Mouse (Mus musculus) gastrocnemius, adult 2 months (tissue): Measurements from ENCODE around the gene Slit1. TPM values are rescaled to one million over a fixed set of nuclear protein-coding genes. Genes with fewer than 3 reads are reported as not detected.

ENCODE experiments used
- DNase-seq: peaks from one replicate; pipeline ENCODE4 v3.0.0; 2022
- H3K27ac ChIP-seq: fragments of 200-600 bp; 2 replicates; pipeline ENCODE4 v1.8.1; 2022; ENCODE audit warnings: mild to moderate bottlenecking
- H3K4me3 ChIP-seq: fragments of 200-600 bp; 2 replicates; pipeline ENCODE4 v1.8.1; 2022; ENCODE audit warnings: mild to moderate bottlenecking, moderate library complexity
- CTCF ChIP-seq: fragments of 200-600 bp; IDR thresholded peaks from 2 replicates; pipeline ENCODE4 v1.8.1; 2022; ENCODE audit warnings: antibody characterized with exemption, mild to moderate bottlenecking, moderate library complexity
- intact Hi-C: fragments of 180-260 bp; cut with DNase I; formaldehyde crosslinking; loops from one replicate; pipeline ENCODE4 v1.15.1; 2025
- total RNA-seq, 2 experiments: library from RNA; stranded (reverse); gene quantifications; 2 replicates each; pipeline ENCODE4 v1.2.3; 2021

The Slit1 gene
- total RNA-seq, 2 experiments from 2014 or later: 0.28 to 0.81 TPM

GRCm38 (mm10) chr19:41617102-41617501 lies 126.4 kb downstream of the Slit1 start:
- no peak for TF ChIP-seq CTCF
- Histone ChIP-seq H3K27ac (peak overlapping the region; percentile 91), H3K4me3 (no peak overlapping the region)
- DNase-seq: no peak
- intact Hi-C loops: no loop called here

GRCm38 (mm10) chr19:41616274-41616673 lies 127.2 kb downstream of the Slit1 start:
- Histone ChIP-seq H3K4me3 (no peak overlapping the region), H3K27ac (peak overlapping the region; percentile 66)
- intact Hi-C loops: no loop called here
- DNase-seq: no peak
- no peak for TF ChIP-seq CTCF

GRCm38 (mm10) chr19:41615606-41616224 lies 127.8 kb downstream of the Slit1 start:
- Histone ChIP-seq H3K27ac (peak overlapping the region; percentile 66), H3K4me3 (no peak overlapping the region)
- no peak for DNase-seq
- intact Hi-C loops: no loop called here
- no peak for TF ChIP-seq CTCF

DNA sequence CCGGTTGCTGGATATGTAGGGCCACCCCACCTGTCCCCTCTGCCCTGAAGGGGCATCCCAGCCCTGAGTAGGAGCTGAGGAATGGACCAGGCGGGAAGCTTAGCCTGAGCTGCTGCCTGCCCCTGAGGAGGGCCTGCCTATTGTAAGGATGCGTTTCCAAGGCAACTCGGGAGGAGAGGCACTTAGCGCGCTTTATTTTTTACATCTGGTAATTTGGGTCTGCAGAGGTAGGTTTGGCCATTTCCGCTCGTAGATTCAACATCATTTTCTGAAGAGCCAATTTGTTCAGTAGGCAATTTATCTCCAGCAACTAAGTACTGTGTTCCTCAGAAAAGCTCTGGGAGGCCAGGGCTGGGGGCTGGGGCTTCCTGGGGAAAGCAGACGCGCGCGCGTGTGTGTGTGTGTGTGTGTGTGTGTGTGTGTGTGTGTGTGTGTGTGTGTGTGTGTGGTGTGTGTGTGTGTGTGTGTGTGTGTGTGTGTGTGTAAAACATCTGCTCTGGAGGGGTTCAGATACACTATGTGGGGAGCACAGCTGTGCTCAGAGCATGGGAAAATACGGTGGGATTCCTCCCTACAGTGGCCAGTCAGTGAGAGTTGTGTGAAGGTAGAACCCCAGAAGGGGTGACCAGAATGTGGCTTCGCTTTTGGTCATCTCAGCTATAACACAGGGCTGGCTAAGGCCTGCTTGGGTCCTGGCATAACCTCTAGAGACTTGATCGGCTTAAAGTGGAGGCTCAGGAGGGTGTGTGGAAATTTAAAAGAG lies 130.0 kb downstream of the Slit1 start:
- no peak for TF ChIP-seq CTCF
- no peak for DNase-seq
- H3K27ac ChIP-seq: peak overlapping the region; percentile 38; the same call in 1 of the 2 replicates
- no peak overlapping the region for H3K4me3 ChIP-seq
- intact Hi-C loops: no loop called here

DNA sequence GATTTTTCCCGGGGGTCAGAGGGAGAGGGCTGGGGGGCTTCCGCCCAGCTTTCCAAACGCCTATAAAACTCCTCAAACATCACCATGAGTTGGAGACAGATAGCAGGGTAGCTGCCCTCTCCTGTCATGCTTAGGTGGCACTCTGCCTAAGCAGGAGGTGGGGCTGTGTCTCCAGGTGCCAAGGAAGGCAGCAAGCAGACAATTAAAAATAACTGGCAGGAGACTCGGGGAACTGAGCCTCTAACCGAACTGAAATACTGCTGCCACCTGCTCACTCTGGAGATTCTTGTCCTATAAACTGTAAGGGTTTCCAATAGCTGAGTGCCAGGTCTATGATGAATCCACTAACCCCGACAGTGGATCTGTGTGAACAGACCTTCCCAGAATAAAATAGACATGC lies 131.8 kb downstream of the Slit1 start:
- H3K27ac ChIP-seq: peak overlapping the region; percentile 82
- no peak for TF ChIP-seq CTCF
- intact Hi-C loops: no loop called here
- H3K4me3 ChIP-seq: no peak overlapping the region
- DNase-seq: peak; percentile 62

- H3K27ac ChIP-seq: peak overlapping the region; percentile 88
- intact Hi-C loops: no loop called here
- peak; percentile 69 for DNase-seq
- peak overlapping the region; percentile 36 for H3K4me3 ChIP-seq
- no peak for TF ChIP-seq CTCF
Observed at GRCm38 (mm10) chr19:41606208-41606987, 137.1 kb downstream of the Slit1 start.

DNA sequence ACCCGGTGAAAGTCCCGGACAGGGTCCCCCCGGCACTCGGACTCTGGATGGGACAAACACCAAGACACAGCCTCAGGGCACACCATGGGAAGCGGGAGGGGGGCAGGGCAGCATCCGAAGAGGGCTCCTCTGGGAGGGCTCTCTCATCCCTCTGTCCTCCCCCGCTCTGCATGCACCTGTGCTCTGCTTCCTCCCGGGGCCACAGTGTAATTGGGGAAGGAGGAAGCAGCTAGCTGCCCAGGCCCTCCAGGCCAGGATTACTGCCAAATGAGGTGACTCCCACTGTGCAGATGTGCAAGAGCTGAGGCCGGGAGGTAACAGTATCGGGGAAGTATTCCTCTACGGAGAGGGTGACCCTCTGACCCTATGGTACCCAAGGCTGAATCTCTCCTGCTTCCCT lies 142.8 kb downstream of the Slit1 start:
- TF ChIP-seq CTCF: no peak
- DNase-seq: no peak
- Histone ChIP-seq H3K27ac (no peak overlapping the region), H3K4me3 (no peak overlapping the region)
- intact Hi-C loops: no loop called here

DNA sequence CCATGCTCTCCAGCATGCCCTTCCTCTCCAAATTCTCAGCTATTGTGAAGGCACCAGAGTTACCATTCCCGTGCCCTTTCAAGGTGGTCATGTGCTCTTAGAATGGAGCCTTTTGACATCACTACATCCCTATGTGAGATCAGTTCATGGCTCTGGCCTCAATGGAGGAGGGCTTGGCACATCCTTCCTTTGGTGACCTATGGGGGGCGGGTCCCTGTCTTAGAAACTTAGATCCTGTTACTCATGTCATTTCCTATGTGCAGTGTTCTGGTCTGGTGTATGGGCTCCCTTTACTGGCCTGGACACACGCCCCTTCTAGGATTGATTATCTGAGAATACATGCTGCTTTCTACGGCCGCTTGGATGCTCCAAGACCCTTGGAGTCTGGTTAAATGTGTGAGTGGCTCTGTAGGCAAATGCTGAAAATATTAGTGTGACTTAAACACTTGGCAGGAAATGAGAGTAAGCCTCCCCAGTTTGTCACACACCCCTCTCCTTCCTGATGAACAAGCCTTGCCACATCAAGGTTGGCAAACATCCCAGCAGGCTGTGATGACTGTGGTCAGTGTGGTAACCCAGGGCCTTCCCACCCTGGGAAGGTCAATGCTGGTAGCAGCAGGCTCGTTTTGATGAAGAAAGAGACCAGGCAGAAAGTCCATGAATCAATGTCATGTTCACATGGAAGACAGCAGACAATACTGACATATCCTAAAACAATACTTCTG lies 146.1 kb downstream of the Slit1 start:
- TF ChIP-seq CTCF: no peak
- intact Hi-C loops: no loop called here
- peak; percentile 67 for DNase-seq
- Histone ChIP-seq H3K4me3 (no peak overlapping the region), H3K27ac (no peak overlapping the region)

GRCm38 (mm10) chr19:41591808-41592207 lies 151.7 kb downstream of the Slit1 start:
- no peak for TF ChIP-seq CTCF
- intact Hi-C loops: no loop called here

DNA sequence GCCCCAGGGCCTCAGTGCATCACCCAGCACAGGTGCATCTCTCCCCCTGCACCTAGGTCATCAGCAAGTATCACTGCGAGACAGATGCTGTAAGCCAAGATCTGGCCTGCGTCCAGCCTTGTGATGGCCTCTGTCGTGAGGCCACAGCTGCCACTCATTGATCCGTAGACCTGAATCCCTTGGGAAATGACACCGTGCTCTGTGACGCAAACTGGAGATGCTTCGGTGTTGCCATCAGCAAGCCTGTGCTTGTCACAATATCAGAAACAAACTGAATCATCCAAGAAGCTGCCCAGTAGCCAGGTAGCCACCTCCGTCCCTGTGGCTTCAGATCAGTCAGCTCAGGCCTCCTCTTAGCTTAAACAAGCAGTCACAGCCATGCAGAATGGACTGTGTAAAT lies 153.8 kb downstream of the Slit1 start:
- Histone ChIP-seq H3K4me3 (no peak overlapping the region), H3K27ac (no peak overlapping the region)
- intact Hi-C loops: no loop called here
- no peak for DNase-seq
- no peak for TF ChIP-seq CTCF

More at GRCm38 (mm10) chr19:41591808-41592207, 151.7 kb downstream of the Slit1 start:
- H3K4me3 ChIP-seq: no peak overlapping the region
- 0 out of 2 replicates have a peak overlapping the region, but pooled peaks have one; percentile 16 for H3K27ac ChIP-seq
- DNase-seq: no peak

DNA sequence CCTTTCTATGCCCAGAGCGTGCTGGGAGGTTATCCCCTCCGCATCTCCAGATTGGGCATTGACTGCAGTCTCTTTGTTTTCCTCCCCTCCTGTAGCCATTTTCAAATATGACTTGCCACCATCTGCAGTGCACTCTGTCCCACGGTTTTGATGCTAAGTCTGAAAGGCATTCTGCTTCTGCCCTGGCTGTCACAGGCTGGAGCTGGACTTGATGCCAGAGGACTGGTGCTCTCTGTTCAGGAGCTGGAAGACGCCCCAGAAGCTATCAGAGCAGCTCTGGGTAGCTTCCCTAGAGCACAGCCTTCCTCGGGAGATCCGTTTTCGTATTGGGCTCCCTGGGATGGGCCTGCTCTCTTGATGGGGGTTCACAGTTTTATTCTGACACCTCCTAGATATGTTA lies 154.4 kb downstream of the Slit1 start:
- Histone ChIP-seq H3K4me3 (no peak overlapping the region), H3K27ac (peak overlapping the region; percentile 90)
- intact Hi-C loops: no loop called here
- no peak for TF ChIP-seq CTCF
- DNase-seq: no peak

DNA sequence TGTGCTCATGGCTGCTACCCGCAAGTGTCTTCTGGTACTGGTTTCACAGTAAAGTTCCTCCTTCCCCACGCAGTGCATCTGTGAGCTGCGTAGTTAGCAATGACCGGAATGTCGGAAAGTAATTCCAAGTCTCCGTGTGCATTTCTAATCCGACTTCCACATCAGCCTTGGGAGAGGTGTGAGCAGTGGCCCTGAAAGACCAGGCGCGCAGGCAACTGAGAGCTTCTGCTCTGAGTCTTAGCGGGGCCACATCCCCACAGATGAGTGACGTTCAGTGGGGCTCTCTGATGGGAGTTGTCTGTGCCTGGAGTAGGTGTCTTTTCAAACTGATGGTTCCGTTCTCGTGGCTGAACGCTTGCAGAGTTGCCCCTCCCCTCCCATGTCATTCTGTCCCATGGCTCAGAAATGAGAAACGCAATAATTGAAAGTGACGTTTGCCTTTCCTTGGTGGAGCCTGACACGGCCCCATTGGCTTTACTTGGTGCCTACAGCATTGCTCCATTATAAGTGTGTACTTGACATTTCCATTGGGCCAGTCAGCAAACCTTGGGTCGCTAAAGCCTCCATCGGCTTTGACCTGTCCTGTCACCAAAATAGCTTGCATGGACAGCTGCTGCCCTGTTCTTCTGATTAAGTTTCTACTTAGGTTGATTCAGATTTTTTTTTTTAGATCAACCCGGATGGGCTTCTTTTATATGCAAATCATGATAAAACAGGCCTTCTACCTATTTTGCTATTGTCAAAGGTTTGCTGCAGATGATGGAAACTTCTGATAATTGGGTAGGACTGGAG lies 155.8 kb downstream of the Slit1 start:
- Histone ChIP-seq H3K27ac (peak overlapping the region; percentile 90), H3K4me3 (no peak overlapping the region)
- TF ChIP-seq CTCF: no peak
- DNase-seq: peak; percentile 62
- intact Hi-C loops: no loop called here
